Mouse (Mus musculus): ENCODE measurements around the gene Batf. TPM values are rescaled to one million over a fixed set of nuclear protein-coding genes. Genes with fewer than 3 reads are reported as not detected.

Gene Batf
- total and polyA plus RNA-seq, 3 experiments: 14.4 to 19.9 TPM; not detected in 1

- Histone ChIP-seq H3K79me2 (ENCODE audit: control insufficient read depth, insufficient read depth, low read length, poor library complexity) (no peaks in the 10 kb centered on the region), H3K27me3 (ENCODE audit: control insufficient read depth in 1 of 2, insufficient read depth in 2 of 2, low read length in 2 of 2) (no peaks in the 10 kb centered on the region), H3K9me3 (replicated peaks; ENCODE audit: insufficient read depth, low read length) (no peaks in the 10 kb centered on the region), H3K36me3 (ENCODE audit: control insufficient read depth in 1 of 2, insufficient read depth in 2 of 2, low read length in 2 of 2) (no peaks in the 10 kb centered on the region), H3K27ac (ENCODE audit: control insufficient read depth, low read depth, low read length) (no peak overlapping the region), H3K4me3 (ENCODE audit: control insufficient read depth in 1 of 2, insufficient read depth in 1 of 2, low read depth in 2 of 2, low read length in 2 of 2) (no peak overlapping the region), H3K4me1 (ENCODE audit: control insufficient read depth in 1 of 2, insufficient read depth in 2 of 2, low read length in 2 of 2) (no peaks in the 10 kb centered on the region), H3K9ac (ENCODE audit: control insufficient read depth, low read depth, low read length, poor library complexity, severe bottlenecking) (no peak overlapping the region)
- no peak for DNase-seq (ENCODE audit: low read depth, low spot score)
- TF ChIP-seq SMC3 (IDR thresholded peaks at IDR 0.05; ENCODE audit: low read depth, low read length) (no peak), GABPA (IDR thresholded peaks at IDR 0.05; ENCODE audit: low read depth, low read length) (no peak), ZMIZ1 (IDR thresholded peaks at IDR 0.05; ENCODE audit: low read depth, low read length) (no peak), TAL1 (IDR thresholded peaks at IDR 0.05; ENCODE audit: low read length) (no peak), MYC (IDR thresholded peaks at IDR 0.05; ENCODE audit: low read depth, low read length) (no peak), HCFC1 (IDR thresholded peaks at IDR 0.05; ENCODE audit: low read depth, low read length) (no peak), EP300 (IDR thresholded peaks at IDR 0.05; ENCODE audit: low read depth in 1 of 2, low read length in 2 of 2) (no peak), MEF2A (IDR thresholded peaks at IDR 0.05; ENCODE audit: extremely low read depth, insufficient replicate concordance, low read depth, low read length, poor library complexity, severe bottlenecking) (no peak), USF1 (IDR thresholded peaks at IDR 0.05; ENCODE audit: low read depth, low read length) (no peak), TCF12 (IDR thresholded peaks at IDR 0.05; ENCODE audit: low read depth, low read length) (no peak), UBTF (IDR thresholded peaks at IDR 0.05; ENCODE audit: borderline replicate concordance, insufficient read depth, low read depth, low read length) (no peak), MYB (IDR thresholded peaks at IDR 0.05; ENCODE audit: low read depth, low read length) (no peak), MAZ (IDR thresholded peaks at IDR 0.05; ENCODE audit: low read depth, low read length) (no peak), MAFK (IDR thresholded peaks at IDR 0.05; ENCODE audit: borderline replicate concordance, low read depth, low read length) (no peak), ZKSCAN1 (IDR thresholded peaks at IDR 0.05; ENCODE audit: low read depth, low read length) (no peak), ZNF384 (IDR thresholded peaks at IDR 0.05; ENCODE audit: low read depth, low read length) (no peak), NRF1 (IDR thresholded peaks at IDR 0.05; ENCODE audit: insufficient read depth, low read depth, low read length, poor library complexity, severe bottlenecking) (no peak), ZC3H11A (IDR thresholded peaks at IDR 0.05; ENCODE audit: low read depth, low read length) (no peak), USF2 (IDR thresholded peaks at IDR 0.05; ENCODE audit: borderline replicate concordance in 1 of 2, insufficient read depth in 1 of 2, low read depth in 1 of 2, low read length in 2 of 2) (no peak)
Measured at GRCm38 (mm10) chr12:85695787-85696186, 9.3 kb downstream of the Batf start.

- Histone ChIP-seq H3K9ac (ENCODE audit: control insufficient read depth, low read depth, low read length, poor library complexity, severe bottlenecking) (no peak overlapping the region), H3K36me3 (ENCODE audit: control insufficient read depth in 1 of 2, insufficient read depth in 2 of 2, low read length in 2 of 2) (no peaks in the 10 kb centered on the region), H3K27me3 (ENCODE audit: control insufficient read depth in 1 of 2, insufficient read depth in 2 of 2, low read length in 2 of 2) (no peaks in the 10 kb centered on the region), H3K79me2 (ENCODE audit: control insufficient read depth, insufficient read depth, low read length, poor library complexity) (no peaks in the 10 kb centered on the region), H3K9me3 (replicated peaks; ENCODE audit: insufficient read depth, low read length) (no peaks in the 10 kb centered on the region), H3K4me1 (ENCODE audit: control insufficient read depth in 1 of 2, insufficient read depth in 2 of 2, low read length in 2 of 2) (no peaks in the 10 kb centered on the region), H3K4me3 (ENCODE audit: control insufficient read depth in 1 of 2, insufficient read depth in 1 of 2, low read depth in 2 of 2, low read length in 2 of 2) (no peak overlapping the region), H3K27ac (ENCODE audit: control insufficient read depth, low read depth, low read length) (no peak overlapping the region)
- TF ChIP-seq POLR2AphosphoS2 (IDR thresholded peaks at IDR 0.05; ENCODE audit: low read length) (no peak), ZC3H11A (IDR thresholded peaks at IDR 0.05; ENCODE audit: low read depth, low read length) (no peak), EP300 (IDR thresholded peaks at IDR 0.05; ENCODE audit: low read depth in 1 of 2, low read length in 2 of 2) (no peak), MYC (IDR thresholded peaks at IDR 0.05; ENCODE audit: low read depth, low read length) (no peak), MYB (IDR thresholded peaks at IDR 0.05; ENCODE audit: low read depth, low read length) (no peak), RAD21 (IDR thresholded peaks at IDR 0.05; ENCODE audit: low read depth, low read length) (no peak), CHD2 (IDR thresholded peaks at IDR 0.05; ENCODE audit: low read length) (no peak), CTCF (IDR thresholded peaks at IDR 0.05 in 2 of 3, conservative IDR thresholded peaks at IDR 0.05 in 1 of 3; ENCODE audit: control insufficient read depth in 1 of 3, insufficient read depth in 1 of 3, low read depth in 2 of 3, low read length in 3 of 3, poor library complexity in 1 of 3, severe bottlenecking in 1 of 3) (no peak), ZMIZ1 (IDR thresholded peaks at IDR 0.05; ENCODE audit: low read depth, low read length) (no peak), MAX (IDR thresholded peaks at IDR 0.05; ENCODE audit: low read length) (no peak), NRF1 (IDR thresholded peaks at IDR 0.05; ENCODE audit: insufficient read depth, low read depth, low read length, poor library complexity, severe bottlenecking) (no peak), ETS1 (IDR thresholded peaks at IDR 0.05; ENCODE audit: low read depth, low read length) (no peak), GATA1 (IDR thresholded peaks at IDR 0.05; ENCODE audit: low read depth, low read length) (no peak), RCOR1 (IDR thresholded peaks at IDR 0.05; ENCODE audit: low read depth, low read length) (no peak), NELFE (IDR thresholded peaks at IDR 0.05; ENCODE audit: low read depth, low read length) (no peak), MAZ (IDR thresholded peaks at IDR 0.05; ENCODE audit: low read depth, low read length) (no peak)
- no peak for DNase-seq (ENCODE audit: low read depth, low spot score)
Measured at GRCm38 (mm10) chr12:85696436-85696835, 10.0 kb downstream of the Batf start.
